Mouse (Mus musculus) heart, postnatal 0 days (tissue): Measurements from ENCODE around the gene Kantr. TPM values are rescaled to one million over a fixed set of nuclear protein-coding genes. Genes with fewer than 3 reads are reported as not detected.

Source experiments
- ATAC-seq: fragments of 200-750 bp; cut with Nextera tagmentation; 2 replicates; pipeline ENCODE4 v1.8.0; 2017; ENCODE audit warnings: low read depth, moderate number of reproducible peaks, moderate library complexity; ENCODE audit not compliant: insufficient read depth
- DNase-seq: peaks from one replicate; pipeline ENCODE4 v3.0.0-alpha.2; 2016; ENCODE audit warnings: low spot score
- H3K27ac ChIP-seq: fragments of 300-500 bp; sonication (generic); 2 replicates; pipeline ENCODE4 v1.5.1; 2014; ENCODE audit warnings: low read depth, mild to moderate bottlenecking
- H3K27me3 ChIP-seq: fragments of 300-500 bp; sonication (generic); 2 replicates; pipeline ENCODE4 v1.6.1; 2014; ENCODE audit warnings: low read length, mixed read lengths; ENCODE audit not compliant: control insufficient read depth, insufficient read depth
- H3K36me3 ChIP-seq: fragments of 300-500 bp; sonication (generic); replicated peaks from 2 replicates; pipeline ENCODE4 v1.6.1; 2014; ENCODE audit warnings: low read length, mixed read lengths; ENCODE audit not compliant: control insufficient read depth, insufficient read depth
- H3K4me1 ChIP-seq: fragments of 300-500 bp; sonication (generic); 2 replicates; pipeline ENCODE4 v1.6.1; 2014; ENCODE audit warnings: antibody characterized with exemption; ENCODE audit not compliant: control insufficient read depth, insufficient read depth
- H3K4me2 ChIP-seq: fragments of 300-500 bp; sonication (generic); 2 replicates; pipeline ENCODE4 v1.6.1; 2014; ENCODE audit warnings: low read depth, mild to moderate bottlenecking, low read length, moderate library complexity
- H3K4me3 ChIP-seq: fragments of 300-500 bp; sonication (generic); 2 replicates; pipeline ENCODE4 v1.5.1; 2014; ENCODE audit warnings: low read depth, low read length
- H3K9ac ChIP-seq: fragments of 300-500 bp; sonication (generic); replicated peaks from 2 replicates; pipeline ENCODE4 v1.6.1; 2014; ENCODE audit warnings: low read depth, low read length, mixed read lengths
- H3K9me3 ChIP-seq: fragments of 300-500 bp; sonication (generic); replicated peaks from 2 replicates; pipeline ENCODE4 v1.6.1; 2016; ENCODE audit warnings: low read length; ENCODE audit not compliant: control insufficient read depth
- CTCF ChIP-seq: IDR thresholded peaks from 2 replicates; pipeline ENCODE4 v1.5.1; 2016; ENCODE audit warnings: antibody characterized with exemption, control low read depth, low read depth
- EP300 ChIP-seq: IDR thresholded peaks from 2 replicates; pipeline ENCODE4 v1.6.1; 2016; ENCODE audit warnings: antibody characterized with exemption, low read depth
- WGBS: fragments of 180-500 bp; shearing (Covaris S2); extraction: QIAGEN DNeasy Blood & Tissue Kit; methylation state at CpG from one replicate; pipeline ENCODE4 v1.1.7; 2014; 5-methylcytosine and 5-hydroxymethylcytosine counted together
- polyA plus RNA-seq: library from polyadenylated mRNA; unstranded; fragments of >200 nt; fragmentation: Nextera tagmentation; extraction: Ambion mirVana; gene quantifications from 2 replicates; pipeline ENCODE4 v1.2.1, GENCODE M21; 2015
- total RNA-seq: library from RNA; depleted of rRNA; stranded (reverse); fragments of >200 nt; gene quantifications from 2 replicates; pipeline ENCODE4 v1.2.3, GENCODE M21; 2014; ENCODE audit warnings: low replicate concordance; rRNA removed

Kantr gene
- total and polyA plus RNA-seq, 2 experiments from 2014 or later = 1.0 to 2.8 TPM

- Histone ChIP-seq H3K4me3 (no peak overlapping the region), H3K27ac (no peak overlapping the region), H3K27me3 (no peaks in the 10 kb centered on the region), H3K4me1 (no peaks in the 10 kb centered on the region), H3K36me3 (peaks cover 13% of the 10 kb centered on the region; the same call in 1 of the 2 replicates), H3K4me2 (no peak overlapping the region), H3K9ac (no peak overlapping the region), H3K9me3 (no peaks in the 10 kb centered on the region)
- no peak for DNase-seq
- TF ChIP-seq EP300 (no peak), CTCF (no peak)
- no peak for ATAC-seq
- WGBS = 88% methylated on average over 6 of the region's 6 CpGs
Observed at GRCm38 (mm10) chrX:152279384-152279783, 47.9 kb downstream of the Kantr start.

- Histone ChIP-seq H3K36me3 (peaks cover 84% of the 10 kb centered on the region), H3K4me3 (no peak overlapping the region), H3K4me1 (no peaks in the 10 kb centered on the region), H3K9ac (no peak overlapping the region), H3K27ac (no peak overlapping the region), H3K27me3 (no peaks in the 10 kb centered on the region), H3K9me3 (no peaks in the 10 kb centered on the region), H3K4me2 (no peak overlapping the region)
- DNase-seq (no peak), ATAC-seq (no peak)
- WGBS = 92% methylated on average over 11 of the region's 11 CpGs
- TF ChIP-seq CTCF (no peak), EP300 (no peak)
Observed at GRCm38 (mm10) chrX:152271189-152271588, 56.1 kb downstream of the Kantr start.

Other genes starting within 250 kb of the Kantr start
- gene Iqsec2, start 183.2 kb downstream of the Kantr start, total RNA-seq = 126 and 131 TPM in 2 replicates
- 51.7 and 54.3 TPM in 2 replicates for gene Iqsec2, start 183.2 kb downstream of the Kantr start, polyA plus RNA-seq
- 42.3 and 45.7 TPM in 2 replicates for gene Kdm5c, start 94.5 kb downstream of the Kantr start, total RNA-seq
- gene Kdm5c, start 94.5 kb downstream of the Kantr start, polyA plus RNA-seq = 16.6 and 17.6 TPM in 2 replicates
- gene Tspyl2, start 14.9 kb upstream of the Kantr start, total RNA-seq = 11.1 and 11.2 TPM in 2 replicates
- 7.8 and 10.4 TPM in 2 replicates for gene Tspyl2, start 14.9 kb upstream of the Kantr start, polyA plus RNA-seq
- gene Gpr173, start 41.2 kb upstream of the Kantr start, total RNA-seq = 2.4 and 5.1 TPM in 2 replicates
- gene Gpr173, start 41.2 kb upstream of the Kantr start, polyA plus RNA-seq = 0.74 and 1.3 TPM in 2 replicates
- not detected in 2 replicates for gene Cldn34a, start 235.8 kb upstream of the Kantr start, total RNA-seq
- not detected in 2 replicates for gene Cldn34a, start 235.8 kb upstream of the Kantr start, polyA plus RNA-seq